Mouse (Mus musculus) left cerebral cortex, postnatal 14 days (tissue): Measurements from ENCODE around the gene Ube2g2. TPM values are rescaled to one million over a fixed set of nuclear protein-coding genes. Genes with fewer than 3 reads are reported as not detected.

Experiments used
- DNase-seq, 2 experiments: peaks; one replicate each; pipeline ENCODE4 v3.0.0; 2021 to 2022; ENCODE audit warnings: low spot score in 2 of 2, mixed read lengths in 1 of 2
- intact Hi-C: fragments of 180-260 bp; cut with DNase I; formaldehyde crosslinking; loops from one replicate; pipeline ENCODE4 v1.15.1; 2025
- long read RNA-seq, 2 experiments: library from polyadenylated mRNA; stranded (forward); transcript quantifications; one replicate each; pipeline ENCODE4 v2.0.0; 2021
- total RNA-seq, 2 experiments: library from RNA; stranded (reverse); gene quantifications; 2 replicates each; pipeline ENCODE4 v1.2.3; 2021

The Ube2g2 gene
- total RNA-seq: 10 to 100 TPM; 36.3 to 41.6 TPM
- long read RNA-seq, experiment 1, transcript Ube2g2-204 (6 exons, 2,031 nt): major isoform, 76 of 92 reads
- long read RNA-seq, experiment 1, partial matches to known transcripts: 0 of 92 reads
- long read RNA-seq, experiment 1, other reads (novel, unspliced or antisense): 11 of 92 reads
- long read RNA-seq, experiment 2, transcript Ube2g2-204 (6 exons, 2,031 nt): major isoform, 63 of 70 reads
- long read RNA-seq, experiment 2, partial matches to known transcripts: 3 of 70 reads
- long read RNA-seq, experiment 2, other reads (novel, unspliced or antisense): 4 of 70 reads

- intact Hi-C loops: loop anchor here (5.0 kb wide), 1 partner anchor 105 kb away; the partner anchor contains the start of gene Fam207a
- peak; percentile 92 to 95 for DNase-seq
Observed at GRCm38 (mm10) chr10:77622055-77622988, at the start of gene Ube2g2. Ube2g2 (plus strand) TSS chr10:77622275.

- no peak for DNase-seq
- intact Hi-C loops: no loop called here
Observed at GRCm38 (mm10) chr10:77573162-77573561, 48.9 kb upstream of the Ube2g2 start.

- no peak for DNase-seq
- intact Hi-C loops: no loop called here
Observed at GRCm38 (mm10) chr10:77580027-77580920, 41.8 kb upstream of the Ube2g2 start.

GRCm38 (mm10) chr10:77581023-77581407, 41.1 kb upstream of the Ube2g2 start:
- no peak for DNase-seq
- intact Hi-C loops: no loop called here

- intact Hi-C loops: no loop called here
- peak; percentile 96 to 97 for DNase-seq
Observed at GRCm38 (mm10) chr10:77581408-77582284, 40.4 kb upstream of the Ube2g2 start, which contains the start of gene Pttg1ip. Pttg1ip (plus strand) TSS chr10:77581720.

GRCm38 (mm10) chr10:77582285-77582618, 39.8 kb upstream of the Ube2g2 start:
- no peak for DNase-seq
- intact Hi-C loops: no loop called here

GRCm38 (mm10) chr10:77583795-77584422, 38.2 kb upstream of the Ube2g2 start:
- DNase-seq: no peak
- intact Hi-C loops: no loop called here

GRCm38 (mm10) chr10:77586637-77587036, 35.4 kb upstream of the Ube2g2 start:
- intact Hi-C loops: no loop called here
- no peak for DNase-seq

- DNase-seq: no peak
- intact Hi-C loops: no loop called here
Observed at GRCm38 (mm10) chr10:77587091-77587775, 34.8 kb upstream of the Ube2g2 start.

- intact Hi-C loops: no loop called here
- peak in 1 of 2 experiments; percentile 3 for DNase-seq
Observed at GRCm38 (mm10) chr10:77588036-77588435, 34.0 kb upstream of the Ube2g2 start.

GRCm38 (mm10) chr10:77589117-77589516, 33.0 kb upstream of the Ube2g2 start:
- peak in 1 of 2 experiments; percentile 7 for DNase-seq
- intact Hi-C loops: no loop called here

- DNase-seq: no peak
- intact Hi-C loops: no loop called here
Observed at GRCm38 (mm10) chr10:77589749-77590148, 32.3 kb upstream of the Ube2g2 start.

- intact Hi-C loops: no loop called here
- DNase-seq: peak; percentile 66 to 67
Observed at GRCm38 (mm10) chr10:77590812-77591211, 31.3 kb upstream of the Ube2g2 start.

GRCm38 (mm10) chr10:77591546-77591945, 30.5 kb upstream of the Ube2g2 start:
- peak; percentile 77 to 90 for DNase-seq

GRCm38 (mm10) chr10:77596060-77596459, 26.0 kb upstream of the Ube2g2 start:
- DNase-seq: peak in 1 of 2 experiments; percentile 69
- intact Hi-C loops: no loop called here

More at GRCm38 (mm10) chr10:77591546-77591945, 30.5 kb upstream of the Ube2g2 start:
- intact Hi-C loops: no loop called here

GRCm38 (mm10) chr10:77603021-77603420, 19.1 kb upstream of the Ube2g2 start:
- DNase-seq: no peak
- intact Hi-C loops: no loop called here

- intact Hi-C loops: no loop called here
Observed at GRCm38 (mm10) chr10:77604111-77604510, 18.0 kb upstream of the Ube2g2 start.

More at GRCm38 (mm10) chr10:77604111-77604510, 18.0 kb upstream of the Ube2g2 start:
- no peak for DNase-seq
